Mouse (Mus musculus): ENCODE measurements at regions not wholly inside any gene's neighbourhood (a gene's known extent, or its start where the extent isn't known, plus 50 kb on each side); places are given as distances from the start of the nearest gene placed in this dataset.

DNA sequence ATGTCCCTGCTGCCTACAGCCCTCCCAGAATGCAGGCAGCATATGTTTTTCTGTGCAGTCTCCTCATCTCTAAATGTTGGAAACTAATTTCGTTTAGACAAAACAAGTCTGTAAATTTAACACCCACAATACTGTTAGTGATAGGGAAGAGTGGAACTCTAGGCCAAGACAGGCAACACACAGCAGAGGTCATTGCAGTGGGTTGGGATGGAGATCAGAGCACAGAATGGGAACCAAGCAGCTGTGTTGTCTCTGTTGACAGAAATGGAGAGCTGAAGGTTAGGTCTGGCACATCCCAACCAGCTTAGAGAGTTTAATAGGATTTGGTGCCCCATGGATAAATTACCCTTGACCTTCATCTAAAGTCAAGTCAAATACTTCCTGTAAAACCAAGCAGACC lies 361.4 kb downstream of the Kif16b start:
- TF ChIP-seq MAFK (IDR thresholded peaks at IDR 0.05; ENCODE audit: insufficient read depth, low read depth, low read length), result no peak
- no peak for TF ChIP-seq CHD2 (IDR thresholded peaks at IDR 0.05; ENCODE audit: low read depth, low read length)
